Mouse (Mus musculus): ENCODE measurements around the gene Hhatl.
A peak's percentile ranks its signal among the peaks of the same experiment; 100 is the strongest.

Hhatl gene

GRCm38 (mm10) chr9:121802747-121803146 lies 10.4 kb upstream of the Hhatl start:
- DNase-seq = no peak

DNA sequence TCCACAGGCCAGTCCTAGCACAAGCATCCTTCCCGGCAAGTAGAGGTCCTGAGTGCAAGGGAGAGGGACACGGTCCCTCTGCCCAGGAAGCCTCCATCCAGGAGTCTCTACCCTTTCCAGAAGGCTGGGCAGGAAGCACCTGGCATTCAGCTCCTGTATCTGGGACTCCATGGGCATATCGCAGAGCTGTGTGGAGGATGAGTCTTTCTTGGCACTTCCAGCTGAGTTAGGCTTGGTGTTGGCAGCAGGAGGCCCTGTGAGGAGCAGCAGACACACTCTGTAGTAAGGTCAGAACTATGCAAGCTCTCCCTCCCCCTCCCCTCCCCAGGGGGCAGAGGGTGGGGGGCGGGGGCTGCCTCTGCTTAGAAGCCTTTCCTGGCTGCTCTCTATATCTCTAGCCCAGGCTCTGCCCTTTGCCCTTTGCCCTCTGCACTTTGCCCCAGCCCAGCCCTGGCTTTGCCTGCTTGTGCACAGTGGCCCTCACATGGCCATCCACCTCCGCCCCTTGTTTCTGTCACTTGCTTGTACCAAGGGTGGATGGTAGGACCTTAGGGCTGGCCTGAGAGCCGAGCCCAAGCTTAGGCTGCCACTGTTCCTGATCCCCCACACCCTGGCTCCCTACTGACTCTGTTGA lies 6.7 kb upstream of the Hhatl start:
- DNase-seq = no peak

GRCm38 (mm10) chr9:121797722-121798121 lies 5.4 kb upstream of the Hhatl start:
- peak; percentile 66 to 81 for DNase-seq

- DNase-seq = peak; percentile 58 to 75
Measured at GRCm38 (mm10) chr9:121794972-121795539, 2.7 kb upstream of the Hhatl start.

DNA sequence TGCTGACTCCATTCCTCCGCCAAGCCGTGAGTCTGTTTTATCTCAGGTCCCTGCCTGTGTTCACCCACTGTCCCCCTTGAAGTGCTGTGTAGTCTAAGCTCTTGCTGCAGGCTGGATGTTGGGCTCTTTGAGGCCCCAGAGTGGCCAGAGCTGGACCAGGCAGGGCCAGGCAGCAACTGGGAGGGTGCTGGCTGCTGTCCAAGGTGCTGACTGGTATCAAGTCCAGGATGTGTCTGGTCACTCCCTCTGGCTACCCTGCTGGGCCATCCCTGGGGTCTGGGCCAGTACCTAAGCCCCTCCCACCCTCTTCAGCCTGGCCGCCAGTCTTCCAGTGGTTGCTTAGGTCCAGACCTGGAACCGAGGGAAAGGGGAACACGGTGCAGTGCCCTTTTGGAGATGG lies 1.1 kb downstream of the Hhatl start:
- peak; percentile 38 to 42 for DNase-seq

DNA sequence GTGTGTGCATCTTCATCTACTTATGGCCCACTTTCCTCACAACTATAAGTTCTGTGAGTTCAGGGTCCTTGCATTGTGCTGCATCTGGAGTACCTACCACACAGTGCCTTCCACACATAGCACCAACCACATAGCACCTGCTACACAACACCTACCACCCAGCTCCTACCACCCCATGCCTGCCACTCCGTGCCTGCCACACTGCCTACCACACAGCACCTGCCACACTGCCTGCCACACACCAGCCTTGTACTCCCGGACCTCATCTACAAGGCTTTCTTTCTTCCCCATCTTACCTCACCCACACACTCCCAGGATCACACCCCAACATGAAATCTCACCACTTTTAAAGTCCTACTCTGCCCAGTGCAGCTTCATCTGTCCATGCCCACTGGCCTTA lies 5.9 kb downstream of the Hhatl start:
- DNase-seq = no peak

GRCm38 (mm10) chr9:121785261-121785660 lies 7.0 kb downstream of the Hhatl start:
- no peak for DNase-seq

- no peak for DNase-seq
Measured at GRCm38 (mm10) chr9:121784801-121785200, 7.5 kb downstream of the Hhatl start.

GRCm38 (mm10) chr9:121778066-121778624 lies 14.2 kb downstream of the Hhatl start:
- DNase-seq = no peak

GRCm38 (mm10) chr9:121777484-121778065 lies 14.7 kb downstream of the Hhatl start, which contains the start of gene Klhl40:
Gene Klhl40 (plus strand): TSS chr9:121777607.
- DNase-seq = no peak

- DNase-seq = no peak
Measured at GRCm38 (mm10) chr9:121776511-121776910, 15.8 kb downstream of the Hhatl start.

GRCm38 (mm10) chr9:121775951-121776350 lies 16.4 kb downstream of the Hhatl start:
- no peak for DNase-seq

GRCm38 (mm10) chr9:121772412-121772811 lies 19.9 kb downstream of the Hhatl start:
- DNase-seq = no peak

GRCm38 (mm10) chr9:121765166-121765855 lies 27.0 kb downstream of the Hhatl start:
- peak; percentile 55 to 72 for DNase-seq

DNA sequence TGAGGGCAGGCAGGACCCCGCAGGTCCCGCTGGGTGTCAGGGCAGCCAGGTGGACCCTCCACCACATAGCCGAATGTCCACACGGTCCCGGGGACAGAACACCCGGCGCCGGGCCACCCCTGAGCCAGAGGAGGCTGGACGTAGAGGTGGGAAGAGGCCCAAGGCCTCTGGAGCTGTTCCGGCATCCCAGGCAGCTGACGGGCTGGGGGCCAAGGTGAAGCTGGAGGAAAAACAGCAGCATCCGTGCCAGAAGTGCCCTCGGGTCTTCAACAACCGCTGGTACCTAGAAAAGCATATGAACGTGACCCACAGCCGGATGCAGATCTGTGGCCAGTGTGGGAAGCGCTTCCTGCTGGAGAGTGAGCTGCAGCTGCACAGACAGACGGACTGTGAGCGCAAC lies 28.6 kb downstream of the Hhatl start:
- DNase-seq = no peak

- DNase-seq = peak in 1 of 2 experiments; percentile 2
Measured at GRCm38 (mm10) chr9:121762761-121763160, 29.5 kb downstream of the Hhatl start.

DNA sequence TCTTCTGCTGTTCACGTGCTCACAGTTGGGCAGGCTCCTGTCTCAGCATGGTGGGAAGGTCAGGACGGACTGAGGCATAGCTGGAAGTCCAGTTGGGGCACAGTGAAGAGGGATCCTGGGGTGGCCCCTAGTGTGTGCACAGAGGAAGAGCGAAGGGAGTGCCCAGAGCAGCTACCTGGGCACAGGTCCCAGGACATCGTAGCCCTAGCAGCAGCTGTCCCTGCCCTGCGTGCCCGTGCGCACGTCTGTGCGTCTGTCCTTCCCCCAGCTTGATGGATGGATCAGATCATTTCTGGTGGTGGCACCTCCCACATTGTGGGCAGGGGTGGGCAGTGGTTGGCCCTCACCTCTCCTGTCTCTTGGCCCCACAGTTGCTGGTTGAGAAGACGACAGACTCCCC lies 30.1 kb downstream of the Hhatl start:
- peak in 1 of 2 experiments; percentile 2 for DNase-seq

GRCm38 (mm10) chr9:121761787-121762186 lies 30.5 kb downstream of the Hhatl start:
- DNase-seq = peak in 1 of 2 experiments; percentile 4

DNA sequence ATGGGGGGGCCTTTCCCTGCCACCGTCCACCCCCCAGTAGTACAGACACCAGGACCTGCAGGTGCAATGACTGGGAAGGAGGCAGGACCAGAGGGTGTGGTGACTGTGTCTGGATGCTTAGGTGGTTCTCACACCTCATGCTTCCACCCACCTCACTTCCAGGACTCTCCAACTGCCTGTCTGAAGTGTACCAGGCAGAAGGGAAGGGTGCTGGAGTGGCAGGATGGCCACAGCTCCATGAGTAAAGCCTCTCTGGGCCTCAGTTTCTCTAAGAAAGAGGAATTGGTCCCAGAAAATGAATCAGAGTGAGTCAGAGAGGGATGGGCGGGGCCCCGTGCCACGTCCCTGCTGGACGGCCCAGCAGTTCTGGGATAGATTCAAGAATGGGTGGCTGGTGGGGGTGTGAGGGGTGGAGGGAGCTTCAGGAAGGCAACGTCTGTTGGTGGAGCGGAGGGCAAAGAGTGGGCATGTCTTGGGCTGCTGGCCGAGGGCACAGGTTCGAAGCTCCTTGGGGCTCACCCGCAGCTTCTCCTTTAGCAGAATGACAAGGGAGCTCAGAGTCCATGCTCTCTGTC lies 31.1 kb downstream of the Hhatl start:
- peak in 1 of 2 experiments; percentile 8 for DNase-seq

GRCm38 (mm10) chr9:121760271-121761090 lies 31.8 kb downstream of the Hhatl start:
- DNase-seq = peak; percentile 57 to 70

- peak; percentile 37 to 40 for DNase-seq
Measured at GRCm38 (mm10) chr9:121759091-121760081, 32.9 kb downstream of the Hhatl start, which contains the start of gene Zfp651. Gene Zfp651 (plus strand): TSS chr9:121759330.

Data from lung, adult 18-20 months (tissue).